15 mouse cellular contexts compared by ENCODE assay signal in the genomic region with DNA sequence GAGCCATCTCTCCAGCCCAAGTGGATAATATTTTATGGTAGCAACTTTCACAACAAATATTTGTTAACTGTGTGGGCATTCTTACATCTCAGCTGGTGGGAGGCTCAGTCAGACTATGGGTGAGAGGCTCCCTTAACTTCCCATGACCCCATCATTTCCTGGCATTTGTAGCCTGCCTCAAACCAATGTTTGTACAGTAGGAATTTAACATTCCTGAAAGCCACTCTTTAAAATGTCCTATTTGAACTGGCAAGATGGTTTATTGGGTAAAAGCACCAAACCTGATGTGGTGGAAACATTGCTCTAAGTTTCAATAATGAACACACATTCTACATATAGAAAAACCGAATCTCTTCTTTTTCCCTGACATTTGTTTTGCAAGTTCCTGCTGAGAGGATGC.
"Had no signal": no experiment of that assay in that cellular context is flagged by ENCODE, and none has a peak within 500 bp of the region (broad histone marks: within the 10 kb centered on the region; RNA-seq: fewer than 3 reads in every experiment).

No protein-coding gene starts in this region.

- ATAC-seq: liver, postnatal 0 days; midbrain, embryonic 16.5 days had no signal

- H3K27ac ChIP-seq: liver, embryonic 15.5 days; macrophage; midbrain, embryonic 12.5 days; neural tube, embryonic 12.5 days; stomach, embryonic 15.5 days; stomach, postnatal 0 days had no signal

- H3K36me3 ChIP-seq: liver, embryonic 15.5 days; midbrain, embryonic 12.5 days; neural tube, embryonic 12.5 days; stomach, embryonic 15.5 days had no signal

- H3K27me3 ChIP-seq: liver, embryonic 15.5 days; megakaryocyte, embryonic 14.5 days; midbrain, embryonic 12.5 days; neural tube, embryonic 12.5 days; stomach, embryonic 15.5 days had no signal

- DNase-seq: liver, postnatal 0 days; lung, adult 2 months; lung, postnatal 10 days; midbrain, embryonic 14.5 days; right cerebral cortex, postnatal 14 days; thymus, postnatal 14 days; thymus, postnatal 36 days had no signal

- H3K9ac ChIP-seq: liver, embryonic 15.5 days; liver, postnatal 0 days; midbrain, embryonic 12.5 days; neural tube, embryonic 12.5 days; stomach, embryonic 15.5 days had no signal

- H3K9me3 ChIP-seq: liver, embryonic 15.5 days; midbrain, embryonic 12.5 days; neural tube, embryonic 12.5 days; stomach, embryonic 15.5 days had no signal

- H3K4me3 ChIP-seq: liver, embryonic 15.5 days; megakaryocyte, embryonic 14.5 days; midbrain, embryonic 12.5 days; neural tube, embryonic 12.5 days; stomach, embryonic 15.5 days had no signal

- H3K4me2 ChIP-seq: liver, embryonic 15.5 days; midbrain, embryonic 12.5 days; neural tube, embryonic 12.5 days; stomach, embryonic 15.5 days had no signal

- H3K4me1 ChIP-seq: liver, embryonic 15.5 days; megakaryocyte, embryonic 14.5 days; midbrain, embryonic 12.5 days; neural tube, embryonic 12.5 days; stomach, embryonic 15.5 days had no signal
